Mouse (Mus musculus): Measurements from ENCODE around the gene Fam160a1. TPM values are rescaled to one million over a fixed set of nuclear protein-coding genes. Genes with fewer than 3 reads are reported as not detected.

Gene Fam160a1
- polyA plus RNA-seq, 1 experiment from 2014 or later, result 6.1 TPM

DNA sequence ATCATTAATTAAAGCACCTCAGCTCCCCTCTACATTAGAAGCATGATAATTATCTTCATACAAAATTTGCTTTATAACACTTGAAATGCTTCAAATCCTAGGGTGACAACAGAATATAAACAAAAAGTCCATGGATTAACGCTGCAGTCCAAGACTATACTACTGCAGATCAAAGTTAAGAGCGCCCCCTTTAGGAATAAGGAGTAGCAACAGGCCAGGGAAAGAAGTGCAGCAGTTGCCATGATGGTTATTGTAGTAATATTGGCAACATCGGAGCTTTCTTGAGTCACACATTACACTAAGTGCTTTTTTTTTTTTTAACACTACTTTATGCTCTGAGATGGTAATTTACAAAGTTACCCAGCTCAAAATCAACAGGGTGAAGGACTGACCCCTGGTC, 43.7 kb downstream of the Fam160a1 start:
- Histone ChIP-seq H3K4me2 (replicated peaks; ENCODE audit: low read depth, low read length) (no peak overlapping the region), H3K9me3 (ENCODE audit: low read length) (no peaks in the 10 kb centered on the region), H3K4me1 (ENCODE audit: insufficient read depth, low read length) (peaks cover 7% of the 10 kb centered on the region), H3K36me3 (ENCODE audit: insufficient read depth, low read length) (no peaks in the 10 kb centered on the region), H3K9ac (replicated peaks; ENCODE audit: low read length) (no peak overlapping the region), H3K27me3 (ENCODE audit: insufficient read depth, low read length) (no peaks in the 10 kb centered on the region), H3K27ac (ENCODE audit: low read length) (no peak overlapping the region), H3K4me3 (ENCODE audit: low read length) (no peak overlapping the region)
- 50% methylated on average over 3 of the region's 3 CpGs for WGBS
- no peak for ATAC-seq (ENCODE audit: low FRiP score, low TSS enrichment)

DNA sequence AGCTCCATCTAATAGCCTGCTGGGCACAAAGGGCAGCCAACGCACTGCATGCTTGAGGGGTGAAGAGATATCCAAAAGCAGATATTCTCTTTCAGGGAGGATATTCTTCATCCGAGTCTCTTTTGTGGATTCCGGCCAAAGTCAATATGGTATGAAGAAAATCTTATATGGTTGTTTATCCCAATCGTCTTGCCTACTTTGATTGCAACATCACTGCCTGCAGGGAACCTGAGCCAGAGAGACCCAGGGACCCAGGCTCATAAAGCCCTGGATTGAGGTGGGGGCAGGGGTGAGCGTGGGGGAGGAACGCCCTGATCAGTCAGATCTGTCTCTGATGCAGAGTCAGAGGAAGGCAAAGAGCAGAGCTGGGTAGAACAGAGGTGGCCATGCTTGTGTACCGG, 52.2 kb downstream of the Fam160a1 start:
- Histone ChIP-seq H3K36me3 (ENCODE audit: insufficient read depth, low read length) (no peaks in the 10 kb centered on the region), H3K4me3 (ENCODE audit: low read length) (no peak overlapping the region), H3K9ac (replicated peaks; ENCODE audit: low read length) (no peak overlapping the region), H3K27me3 (ENCODE audit: insufficient read depth, low read length) (no peaks in the 10 kb centered on the region), H3K4me1 (ENCODE audit: insufficient read depth, low read length) (0 out of 2 replicates have a peak, but pooled peaks cover 4% of the 10 kb centered on the region), H3K4me2 (replicated peaks; ENCODE audit: low read depth, low read length) (no peak overlapping the region), H3K9me3 (ENCODE audit: low read length) (no peaks in the 10 kb centered on the region), H3K27ac (ENCODE audit: low read length) (no peak overlapping the region)
- no peak for ATAC-seq (ENCODE audit: low FRiP score, low TSS enrichment)
- WGBS, result 34% methylated on average over 7 of the region's 7 CpGs

DNA sequence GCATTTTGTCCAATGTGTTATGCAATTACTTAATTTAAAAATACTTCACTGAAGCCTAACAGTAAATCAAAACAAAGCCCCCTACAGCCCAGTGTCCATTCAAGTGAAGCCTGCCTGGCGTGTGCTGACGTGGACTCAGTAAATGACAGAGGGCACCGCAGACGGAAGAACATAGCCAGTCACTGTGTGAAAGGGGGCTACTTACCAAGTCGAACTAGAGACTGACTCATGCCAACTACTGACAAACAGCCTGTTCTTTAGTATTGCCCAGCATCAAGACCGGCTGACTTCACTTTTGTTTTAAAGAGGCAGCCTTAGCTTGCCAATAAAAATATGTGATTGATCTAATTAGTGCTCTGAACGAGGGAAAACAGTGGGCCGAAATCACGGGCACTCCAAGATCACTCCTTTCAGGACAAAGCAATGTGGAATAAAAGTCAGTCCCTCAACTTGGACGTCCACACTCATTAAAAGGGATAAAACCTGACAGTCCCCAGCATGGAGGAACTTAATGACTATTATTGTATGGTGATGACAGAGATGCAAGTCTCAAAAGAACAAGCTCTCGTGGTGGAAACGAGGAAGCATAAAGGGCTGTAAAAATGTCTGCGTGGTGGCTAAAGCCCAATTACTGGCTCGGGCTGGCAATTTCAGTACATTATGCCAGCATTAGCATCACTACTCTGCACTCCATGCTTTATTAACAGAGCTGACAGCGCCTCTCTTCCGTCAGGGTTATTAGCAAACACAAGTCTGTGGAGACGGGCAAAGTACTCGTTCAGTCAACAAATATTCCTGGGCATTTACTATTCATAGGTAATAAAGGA, 52.9 kb downstream of the Fam160a1 start:
- no peak overlapping the region for H3K27ac ChIP-seq (ENCODE audit: low read length)
- WGBS, result 52% methylated on average over 18 of the region's 18 CpGs
- ATAC-seq (ENCODE audit: low FRiP score, low TSS enrichment), result no peak; the same call in 1 of the 2 replicates
- H3K9me3 ChIP-seq (ENCODE audit: low read length), result no peaks in the 10 kb centered on the region
- 0 out of 2 replicates have a peak, but pooled peaks cover 4% of the 10 kb centered on the region for H3K4me1 ChIP-seq (ENCODE audit: insufficient read depth, low read length)
- no peak overlapping the region for H3K4me3 ChIP-seq (ENCODE audit: low read length)
- no peaks in the 10 kb centered on the region for H3K27me3 ChIP-seq (ENCODE audit: insufficient read depth, low read length)
- H3K9ac ChIP-seq (replicated peaks; ENCODE audit: low read length), result no peak overlapping the region
- no peaks in the 10 kb centered on the region for H3K36me3 ChIP-seq (ENCODE audit: insufficient read depth, low read length)
- H3K4me2 ChIP-seq (replicated peaks; ENCODE audit: low read depth, low read length), result no peak overlapping the region

DNA sequence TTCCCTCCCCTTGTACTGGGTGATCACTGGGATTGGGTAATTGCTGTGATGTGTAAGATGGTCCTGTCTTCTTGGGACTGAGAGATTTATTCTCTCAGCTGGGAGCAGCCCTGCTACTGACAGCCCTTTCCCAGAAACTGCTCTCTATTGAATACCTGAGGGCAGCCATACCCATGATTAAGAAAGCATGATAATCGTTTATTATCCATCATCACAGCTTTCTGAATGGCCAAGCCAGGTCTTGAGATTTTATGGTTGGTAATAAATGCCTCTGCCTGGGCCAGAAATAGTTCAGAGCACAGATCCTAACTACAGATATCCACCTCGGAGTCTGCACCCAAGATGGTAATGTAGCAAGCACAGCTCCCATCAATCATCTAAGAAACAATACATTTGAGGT, 59.1 kb downstream of the Fam160a1 start:
- Histone ChIP-seq H3K4me2 (replicated peaks; ENCODE audit: low read depth, low read length) (no peak overlapping the region), H3K4me1 (ENCODE audit: insufficient read depth, low read length) (no peaks in the 10 kb centered on the region), H3K4me3 (ENCODE audit: low read length) (no peak overlapping the region), H3K9ac (replicated peaks; ENCODE audit: low read length) (no peak overlapping the region), H3K9me3 (ENCODE audit: low read length) (no peaks in the 10 kb centered on the region), H3K36me3 (ENCODE audit: insufficient read depth, low read length) (no peaks in the 10 kb centered on the region), H3K27me3 (ENCODE audit: insufficient read depth, low read length) (no peaks in the 10 kb centered on the region), H3K27ac (ENCODE audit: low read length) (no peak overlapping the region)
- 37% methylated on average over 2 of the region's 2 CpGs for WGBS
- ATAC-seq (ENCODE audit: low FRiP score, low TSS enrichment), result no peak

DNA sequence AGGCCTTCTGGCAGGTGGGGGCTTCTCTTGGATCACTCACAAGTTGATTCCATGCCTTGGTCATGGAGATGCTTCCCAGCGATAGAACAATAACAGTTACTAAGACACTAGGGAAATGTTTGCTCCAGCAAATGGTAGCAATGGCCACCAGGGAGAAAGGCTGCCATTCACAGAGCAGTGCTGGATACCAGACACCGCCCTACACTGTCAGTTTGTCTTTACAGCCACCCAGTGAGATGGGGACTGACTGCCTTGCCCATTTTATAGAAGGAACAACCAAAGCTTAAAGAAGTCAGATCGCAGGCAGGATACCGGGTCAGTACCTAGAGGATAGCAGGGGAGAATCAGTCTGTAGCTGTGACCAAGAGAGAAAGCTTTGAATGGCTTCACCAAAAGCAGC, 59.7 kb downstream of the Fam160a1 start:
- H3K27ac ChIP-seq (ENCODE audit: low read length), result no peak overlapping the region
- no peak overlapping the region for H3K4me2 ChIP-seq (replicated peaks; ENCODE audit: low read depth, low read length)
- 81% methylated on average over 4 of the region's 4 CpGs for WGBS
- H3K4me3 ChIP-seq (ENCODE audit: low read length), result no peak overlapping the region
- H3K36me3 ChIP-seq (ENCODE audit: insufficient read depth, low read length), result no peaks in the 10 kb centered on the region
- H3K9ac ChIP-seq (replicated peaks; ENCODE audit: low read length), result no peak overlapping the region
- H3K4me1 ChIP-seq (ENCODE audit: insufficient read depth, low read length), result no peaks in the 10 kb centered on the region
- H3K27me3 ChIP-seq (ENCODE audit: insufficient read depth, low read length), result no peaks in the 10 kb centered on the region
- no peak for ATAC-seq (ENCODE audit: low FRiP score, low TSS enrichment)
- no peaks in the 10 kb centered on the region for H3K9me3 ChIP-seq (ENCODE audit: low read length)

DNA sequence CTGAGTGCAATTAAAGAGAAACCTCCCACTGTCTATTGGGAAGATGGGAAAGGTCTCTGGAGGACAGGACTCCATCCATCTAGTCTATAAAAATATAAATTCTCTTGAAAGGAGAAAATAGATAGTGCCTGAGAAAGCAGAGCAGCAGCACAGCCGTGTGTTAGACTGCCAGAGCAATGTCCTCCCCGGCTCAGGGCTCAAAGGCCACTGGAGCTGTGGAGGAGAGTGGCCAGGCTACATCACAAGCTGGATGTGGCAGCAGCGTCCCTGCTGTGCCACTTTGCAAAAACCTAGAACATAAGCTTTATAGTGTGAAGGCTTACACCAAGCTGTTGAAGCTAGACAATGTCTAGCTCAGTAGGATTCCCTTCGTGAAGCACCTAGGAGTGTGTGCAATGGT, 67.7 kb downstream of the Fam160a1 start:
- no peaks in the 10 kb centered on the region for H3K9me3 ChIP-seq (ENCODE audit: low read length)
- no peaks in the 10 kb centered on the region for H3K27me3 ChIP-seq (ENCODE audit: insufficient read depth, low read length)
- no peak overlapping the region for H3K4me3 ChIP-seq (ENCODE audit: low read length)
- H3K27ac ChIP-seq (ENCODE audit: low read length), result no peak overlapping the region
- H3K4me2 ChIP-seq (replicated peaks; ENCODE audit: low read depth, low read length), result no peak overlapping the region
- WGBS, result 50% methylated on average over 4 of the region's 4 CpGs
- H3K36me3 ChIP-seq (ENCODE audit: insufficient read depth, low read length), result no peaks in the 10 kb centered on the region
- ATAC-seq (ENCODE audit: low FRiP score, low TSS enrichment), result 0 out of 2 replicates have a peak, but pooled peaks have one; percentile 39
- 0 out of 2 replicates have a peak, but pooled peaks cover 3% of the 10 kb centered on the region for H3K4me1 ChIP-seq (ENCODE audit: insufficient read depth, low read length)
- H3K9ac ChIP-seq (replicated peaks; ENCODE audit: low read length), result no peak overlapping the region

DNA sequence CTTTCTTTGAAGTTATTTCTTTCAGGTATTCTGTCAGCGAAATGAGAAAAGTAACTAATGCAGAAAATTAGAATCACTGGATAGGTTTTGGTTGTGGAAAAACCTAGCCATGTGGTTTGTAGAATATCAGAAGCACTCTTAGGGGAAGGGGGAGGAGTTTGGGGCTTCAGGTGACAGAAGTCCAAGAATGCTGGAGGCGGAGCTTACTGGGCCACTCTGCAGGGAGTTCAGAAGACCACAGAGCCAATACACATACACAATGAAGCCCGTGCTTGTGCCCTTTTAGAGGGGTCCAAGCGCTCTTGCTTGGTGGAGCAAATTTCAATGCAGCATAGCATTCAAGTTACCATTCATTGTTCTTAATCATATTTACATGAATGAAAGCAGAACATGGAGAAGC, 68.2 kb downstream of the Fam160a1 start:
- Histone ChIP-seq H3K36me3 (ENCODE audit: insufficient read depth, low read length) (no peaks in the 10 kb centered on the region), H3K9ac (replicated peaks; ENCODE audit: low read length) (no peak overlapping the region), H3K9me3 (ENCODE audit: low read length) (no peaks in the 10 kb centered on the region), H3K4me3 (ENCODE audit: low read length) (no peak overlapping the region), H3K4me1 (ENCODE audit: insufficient read depth, low read length) (0 out of 2 replicates have a peak, but pooled peaks cover 3% of the 10 kb centered on the region), H3K4me2 (replicated peaks; ENCODE audit: low read depth, low read length) (no peak overlapping the region), H3K27ac (ENCODE audit: low read length) (no peak overlapping the region), H3K27me3 (ENCODE audit: insufficient read depth, low read length) (no peaks in the 10 kb centered on the region)
- 33% methylated on average over 4 of the region's 4 CpGs for WGBS
- ATAC-seq (ENCODE audit: low FRiP score, low TSS enrichment), result peak; percentile 51; the same call in 1 of the 2 replicates

DNA sequence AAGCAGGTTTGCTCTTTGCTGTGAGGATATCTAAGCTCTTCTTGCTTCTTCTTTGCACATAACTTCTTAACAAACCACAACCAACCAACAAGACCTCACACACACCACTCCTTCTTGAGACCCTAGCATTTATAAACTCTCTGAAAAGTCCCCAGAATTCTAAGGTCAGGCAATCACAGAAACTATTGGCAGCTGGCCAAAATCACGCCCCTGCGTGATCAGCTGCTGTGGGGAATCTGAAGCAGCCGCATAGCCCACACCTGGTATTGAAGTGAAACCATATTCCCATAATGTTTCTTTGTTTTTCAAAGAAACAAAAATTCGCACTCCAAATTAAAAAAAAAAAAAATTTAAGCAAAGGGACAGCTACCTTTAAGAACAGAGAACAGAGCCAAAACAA, 71.0 kb downstream of the Fam160a1 start:
- Histone ChIP-seq H3K4me3 (ENCODE audit: low read length) (no peak overlapping the region), H3K36me3 (ENCODE audit: insufficient read depth, low read length) (no peaks in the 10 kb centered on the region)
- WGBS, result 51% methylated on average over 4 of the region's 4 CpGs

DNA sequence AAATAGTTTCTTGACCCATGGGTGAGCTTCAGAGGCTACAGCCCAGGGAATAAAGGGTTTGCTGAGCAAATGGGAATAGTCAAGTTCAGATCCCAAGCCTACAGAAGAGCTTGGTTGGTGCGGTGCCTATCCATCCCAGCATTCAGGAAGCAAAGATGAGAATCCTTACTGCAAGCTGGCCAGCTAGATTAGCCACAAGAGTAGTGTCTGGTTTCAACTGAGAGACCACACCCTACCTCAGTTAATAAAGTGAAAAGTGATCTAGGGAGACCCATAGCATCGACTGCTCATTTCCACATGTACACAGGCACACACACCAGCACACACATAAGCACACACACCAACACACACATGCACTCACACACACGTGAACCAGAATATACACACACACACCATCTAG, 75.3 kb downstream of the Fam160a1 start:
- no peaks in the 10 kb centered on the region for H3K9me3 ChIP-seq (ENCODE audit: low read length)
- ATAC-seq (ENCODE audit: low FRiP score, low TSS enrichment), result no peak
- H3K27ac ChIP-seq (ENCODE audit: low read length), result no peak overlapping the region
- WGBS, result 79% methylated on average over 3 of the region's 3 CpGs
- no peaks in the 10 kb centered on the region for H3K27me3 ChIP-seq (ENCODE audit: insufficient read depth, low read length)
- peaks cover 6% of the 10 kb centered on the region; the same call in 1 of the 2 replicates for H3K4me1 ChIP-seq (ENCODE audit: insufficient read depth, low read length)
- no peaks in the 10 kb centered on the region for H3K36me3 ChIP-seq (ENCODE audit: insufficient read depth, low read length)
- no peak overlapping the region for H3K9ac ChIP-seq (replicated peaks; ENCODE audit: low read length)
- H3K4me2 ChIP-seq (replicated peaks; ENCODE audit: low read depth, low read length), result no peak overlapping the region
- H3K4me3 ChIP-seq (ENCODE audit: low read length), result no peak overlapping the region

More for the DNA sequence above, 71.0 kb downstream of the Fam160a1 start:
- no peak for ATAC-seq (ENCODE audit: low FRiP score, low TSS enrichment)
- 0 out of 2 replicates have a peak, but pooled peaks cover 3% of the 10 kb centered on the region for H3K4me1 ChIP-seq (ENCODE audit: insufficient read depth, low read length)
- no peaks in the 10 kb centered on the region for H3K9me3 ChIP-seq (ENCODE audit: low read length)
- H3K27ac ChIP-seq (ENCODE audit: low read length), result no peak overlapping the region
- H3K4me2 ChIP-seq (replicated peaks; ENCODE audit: low read depth, low read length), result no peak overlapping the region
- no peak overlapping the region for H3K9ac ChIP-seq (replicated peaks; ENCODE audit: low read length)
- H3K27me3 ChIP-seq (ENCODE audit: insufficient read depth, low read length), result no peaks in the 10 kb centered on the region

DNA sequence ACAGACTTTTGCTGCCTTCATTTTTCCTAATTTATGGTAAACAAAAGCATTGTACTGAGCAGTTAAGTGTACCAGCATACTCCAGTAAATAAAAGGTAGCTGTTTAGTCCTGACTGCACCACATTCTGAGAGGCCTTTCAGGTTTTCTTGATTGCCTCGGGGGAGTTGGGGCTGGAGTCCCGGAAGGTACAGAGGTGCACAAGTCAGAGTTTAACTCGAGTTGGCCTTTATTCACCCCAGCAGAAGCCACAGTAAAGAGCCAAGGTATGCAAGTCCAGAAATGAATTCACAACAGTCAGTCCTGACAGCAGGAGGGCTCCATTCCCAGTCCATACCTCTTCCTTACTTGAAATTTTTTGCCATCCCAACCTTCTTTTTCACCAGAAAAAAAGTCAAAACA, 78.5 kb downstream of the Fam160a1 start:
- Histone ChIP-seq H3K9ac (replicated peaks; ENCODE audit: low read length) (no peak overlapping the region), H3K4me3 (ENCODE audit: low read length) (no peak overlapping the region), H3K27ac (ENCODE audit: low read length) (no peak overlapping the region), H3K9me3 (ENCODE audit: low read length) (no peaks in the 10 kb centered on the region), H3K36me3 (ENCODE audit: insufficient read depth, low read length) (no peaks in the 10 kb centered on the region), H3K27me3 (ENCODE audit: insufficient read depth, low read length) (no peaks in the 10 kb centered on the region), H3K4me1 (ENCODE audit: insufficient read depth, low read length) (peaks cover 3% of the 10 kb centered on the region; the same call in 1 of the 2 replicates), H3K4me2 (replicated peaks; ENCODE audit: low read depth, low read length) (no peak overlapping the region)
- peak; percentile 59; the same call in 1 of the 2 replicates for ATAC-seq (ENCODE audit: low FRiP score, low TSS enrichment)
- 53% methylated on average over 3 of the region's 3 CpGs for WGBS
